Mouse (Mus musculus) testis, adult 2 months (tissue): ENCODE data around the gene Cyp4f16. TPM values are rescaled to one million over a fixed set of nuclear protein-coding genes. Genes with fewer than 3 reads are reported as not detected.
"Not testable (repeated sequence)": the region's sequence is repeated elsewhere in the genome, so short reads cannot be mapped to it uniquely, and the experiment has no call there.

Source experiments
- H3K27ac ChIP-seq: fragments of 200-500 bp; 2 replicates; pipeline ENCODE4 v1.5.1; 2012; ENCODE audit warnings: low read depth, low read length; ENCODE audit not compliant: control insufficient read depth, insufficient read depth
- H3K27me3 ChIP-seq: fragments of 200-500 bp; 2 replicates; pipeline ENCODE4 v1.6.1; 2012; ENCODE audit warnings: mild to moderate bottlenecking, low read length, moderate library complexity; ENCODE audit not compliant: control insufficient read depth, insufficient read depth
- H3K36me3 ChIP-seq: fragments of 200-500 bp; 2 replicates; pipeline ENCODE4 v1.6.1; 2012; ENCODE audit warnings: mild to moderate bottlenecking, low read length; ENCODE audit not compliant: control insufficient read depth, insufficient read depth
- H3K4me1 ChIP-seq: fragments of 200-500 bp; 2 replicates; pipeline ENCODE4 v1.6.1; 2012; ENCODE audit warnings: low read length; ENCODE audit not compliant: control insufficient read depth, insufficient read depth
- H3K4me3 ChIP-seq: fragments of 200-500 bp; 2 replicates; pipeline ENCODE4 v1.5.1; 2012; ENCODE audit warnings: low read depth, mild to moderate bottlenecking, low read length, moderate library complexity, mixed read lengths; ENCODE audit not compliant: control insufficient read depth
- CTCF ChIP-seq: fragments of 200-500 bp; IDR thresholded peaks from 2 replicates; pipeline ENCODE4 v1.5.1; 2012; ENCODE audit warnings: low read depth, mild to moderate bottlenecking, inconsistent platforms, low read length, moderate library complexity; ENCODE audit not compliant: control insufficient read depth, insufficient read depth, insufficient replicate concordance
- POLR2A ChIP-seq: fragments of 200-500 bp; IDR thresholded peaks from 2 replicates; pipeline ENCODE4 v1.6.1; 2012; ENCODE audit warnings: low read depth, mild to moderate bottlenecking, inconsistent platforms, low read length, moderate library complexity; ENCODE audit not compliant: control insufficient read depth
- polyA plus RNA-seq: library from polyadenylated mRNA; depleted of rRNA; stranded (reverse); fragments of >200 nt; gene quantifications from 2 replicates; pipeline ENCODE4 v1.2.3, GENCODE M21; 2012

Cyp4f16 gene
- polyA plus RNA-seq, 1 experiment: 0.73 TPM

DNA sequence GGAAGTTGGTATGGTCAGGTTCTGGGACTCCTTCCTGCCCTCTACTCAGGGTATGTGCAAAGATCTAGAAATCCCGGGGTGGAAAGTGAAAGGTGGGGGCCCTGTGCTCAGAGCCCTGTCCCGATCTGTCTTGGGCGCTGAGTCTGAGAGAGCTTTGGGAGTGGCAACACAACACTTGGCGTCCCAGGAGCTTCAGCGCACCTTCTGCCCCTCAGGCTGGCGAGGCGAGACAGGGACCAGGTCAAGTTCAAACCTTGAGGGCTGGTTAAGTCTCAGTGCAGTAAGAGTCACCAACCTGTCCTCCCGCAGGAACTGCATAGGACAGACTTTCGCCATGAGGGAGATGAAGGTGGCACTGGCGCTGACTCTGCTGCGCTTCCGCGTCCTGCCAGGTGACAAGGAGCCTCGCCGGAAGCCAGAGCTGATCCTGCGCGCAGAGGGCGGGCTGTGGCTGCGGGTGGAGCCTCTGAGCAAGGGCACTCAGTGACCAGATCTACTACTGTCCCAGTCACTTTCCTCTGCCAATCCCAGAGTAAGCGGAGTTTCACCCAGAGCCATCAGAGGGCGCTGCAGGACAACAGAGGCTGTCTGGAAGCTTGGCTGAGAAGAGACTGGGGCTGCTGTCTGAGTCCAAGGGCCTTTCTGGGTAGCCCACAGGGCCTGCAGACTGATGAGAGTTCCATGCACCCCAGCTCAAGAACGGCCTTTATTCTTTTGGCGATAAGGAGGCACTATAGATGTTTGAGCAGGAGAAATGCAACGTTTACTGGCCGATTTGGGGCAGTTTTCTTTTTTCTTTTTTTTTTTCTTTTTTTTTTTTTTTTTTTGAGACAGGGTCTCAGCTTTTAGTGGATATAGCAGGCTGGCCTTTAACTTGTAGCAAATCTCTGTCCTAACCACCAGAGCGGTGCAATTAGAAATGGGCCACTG is 7.7 kb upstream of the Cyp4f16 start:
- H3K4me3 ChIP-seq: peak overlapping the region; percentile 12
- no peak overlapping the region for H3K27ac ChIP-seq
- TF ChIP-seq CTCF (peak; percentile 67; the same call in 1 of the 2 replicates), POLR2A (no peak)
- H3K4me1 ChIP-seq: no peaks in the 10 kb centered on the region
- no peaks in the 10 kb centered on the region for H3K36me3 ChIP-seq
- no peaks in the 10 kb centered on the region for H3K27me3 ChIP-seq

DNA sequence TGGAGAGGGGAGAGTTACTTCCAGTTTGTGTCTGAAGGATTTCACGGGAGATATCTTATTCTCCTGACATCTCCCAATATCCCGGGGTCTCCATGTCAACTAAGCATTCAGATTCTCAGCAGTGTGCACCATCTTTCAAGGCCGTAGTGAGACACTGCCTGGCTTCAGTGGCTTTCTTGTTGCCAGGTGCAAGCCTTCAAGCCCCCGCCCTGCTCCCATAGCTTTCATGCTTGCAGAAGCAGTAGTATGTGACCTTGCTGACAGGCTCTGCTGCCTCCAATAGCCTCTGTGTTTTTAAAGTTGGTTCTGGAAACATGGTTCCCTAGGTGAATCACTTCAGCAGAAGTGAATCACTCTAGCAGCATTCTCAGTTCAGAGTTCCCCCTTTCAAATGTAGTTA is 4.0 kb upstream of the Cyp4f16 start:
- H3K27ac ChIP-seq, H3K27me3 ChIP-seq, H3K4me1 ChIP-seq, H3K36me3 ChIP-seq, H3K4me3 ChIP-seq: not testable (repeated sequence)

DNA sequence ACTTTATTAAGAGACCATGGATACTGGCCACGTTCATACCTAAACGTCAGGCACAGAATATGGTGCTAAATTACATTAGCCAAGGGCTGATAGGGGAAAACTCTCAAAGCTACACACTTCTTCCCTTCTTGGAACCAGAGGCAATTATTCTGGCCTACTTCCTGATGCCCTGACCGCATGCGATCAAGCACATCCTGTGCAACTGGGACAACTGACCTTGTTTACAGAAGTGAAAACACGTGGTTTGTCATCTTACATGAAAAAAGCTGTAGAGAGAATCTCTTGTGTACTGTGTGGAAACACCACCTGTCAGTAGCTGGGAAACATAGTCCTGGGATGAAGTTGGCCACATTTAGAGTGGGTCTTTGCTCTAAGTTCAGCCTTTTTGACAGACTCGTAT is 2.3 kb upstream of the Cyp4f16 start:
- H3K4me1 ChIP-seq: no peaks in the 10 kb centered on the region
- H3K27ac ChIP-seq: no peak overlapping the region
- H3K36me3 ChIP-seq: no peaks in the 10 kb centered on the region
- no peaks in the 10 kb centered on the region for H3K27me3 ChIP-seq
- H3K4me3 ChIP-seq: no peak overlapping the region
- TF ChIP-seq POLR2A (no peak), CTCF (no peak)

DNA sequence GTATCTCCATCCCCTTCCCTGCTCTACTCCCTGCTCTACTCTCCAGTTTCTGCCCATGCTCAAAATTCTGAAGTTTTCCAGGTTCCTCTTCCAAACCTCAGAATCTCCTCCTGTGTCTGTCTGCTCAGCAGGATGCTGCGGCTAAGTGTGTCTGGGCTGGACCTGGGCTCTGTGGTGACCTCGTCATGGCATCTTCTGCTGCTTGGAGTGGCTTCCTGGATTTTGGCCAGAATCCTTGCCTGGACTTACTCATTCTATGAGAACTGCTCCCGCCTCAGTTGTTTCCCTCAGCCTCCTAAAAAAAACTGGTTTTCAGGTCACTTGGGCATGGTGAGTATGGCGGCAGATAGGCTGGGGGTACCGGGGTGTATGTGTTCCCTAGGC is 501 bp downstream of the Cyp4f16 start:
- TF ChIP-seq CTCF (no peak), POLR2A (no peak)
- Histone ChIP-seq H3K4me1 (no peaks in the 10 kb centered on the region), H3K4me3 (no peak overlapping the region), H3K27ac (no peak overlapping the region), H3K27me3 (no peaks in the 10 kb centered on the region), H3K36me3 (no peaks in the 10 kb centered on the region)

DNA sequence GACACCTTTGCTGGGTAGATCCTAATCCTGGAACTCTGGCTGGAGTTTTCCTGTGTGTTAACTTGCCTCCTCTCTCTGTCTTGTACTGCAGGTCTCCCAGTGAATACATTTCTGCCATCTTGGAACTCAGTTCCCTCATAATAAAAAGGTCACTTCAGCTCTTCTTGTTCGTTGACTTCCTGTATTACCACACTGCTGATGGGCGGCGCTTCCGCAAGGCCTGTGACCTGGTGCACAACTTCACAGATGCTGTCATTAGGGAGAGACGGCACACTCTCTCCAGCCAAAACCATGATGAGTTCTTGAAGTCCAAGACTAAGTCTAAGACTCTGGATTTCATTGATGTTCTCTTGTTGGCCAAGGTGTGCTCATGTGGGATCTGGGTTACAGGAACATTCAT is 8.4 kb downstream of the Cyp4f16 start:
- H3K36me3 ChIP-seq, H3K4me3 ChIP-seq, H3K27ac ChIP-seq, H3K27me3 ChIP-seq, H3K4me1 ChIP-seq: not testable (repeated sequence)

DNA sequence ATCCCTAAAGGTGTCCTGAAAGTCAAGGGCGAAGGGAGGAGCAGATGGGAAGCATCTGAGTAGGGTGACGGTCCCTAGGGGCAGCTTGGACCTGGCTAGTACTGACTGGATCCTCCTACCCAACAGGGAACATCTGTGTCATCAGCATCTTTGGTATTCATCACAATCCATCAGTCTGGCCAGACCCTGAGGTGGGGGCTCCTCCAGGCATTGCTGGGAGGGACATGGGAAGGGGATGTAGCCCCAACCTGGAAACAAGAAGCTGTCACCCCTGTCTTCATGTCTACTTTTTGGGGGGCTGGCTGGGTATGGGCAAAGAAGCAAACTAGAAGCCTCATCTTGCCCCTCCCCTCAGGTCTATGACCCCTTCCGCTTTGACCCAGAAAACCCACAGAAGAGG is 14.0 kb downstream of the Cyp4f16 start:
- H3K27ac ChIP-seq, H3K4me3 ChIP-seq, H3K36me3 ChIP-seq, H3K27me3 ChIP-seq, H3K4me1 ChIP-seq: not testable (repeated sequence)

DNA sequence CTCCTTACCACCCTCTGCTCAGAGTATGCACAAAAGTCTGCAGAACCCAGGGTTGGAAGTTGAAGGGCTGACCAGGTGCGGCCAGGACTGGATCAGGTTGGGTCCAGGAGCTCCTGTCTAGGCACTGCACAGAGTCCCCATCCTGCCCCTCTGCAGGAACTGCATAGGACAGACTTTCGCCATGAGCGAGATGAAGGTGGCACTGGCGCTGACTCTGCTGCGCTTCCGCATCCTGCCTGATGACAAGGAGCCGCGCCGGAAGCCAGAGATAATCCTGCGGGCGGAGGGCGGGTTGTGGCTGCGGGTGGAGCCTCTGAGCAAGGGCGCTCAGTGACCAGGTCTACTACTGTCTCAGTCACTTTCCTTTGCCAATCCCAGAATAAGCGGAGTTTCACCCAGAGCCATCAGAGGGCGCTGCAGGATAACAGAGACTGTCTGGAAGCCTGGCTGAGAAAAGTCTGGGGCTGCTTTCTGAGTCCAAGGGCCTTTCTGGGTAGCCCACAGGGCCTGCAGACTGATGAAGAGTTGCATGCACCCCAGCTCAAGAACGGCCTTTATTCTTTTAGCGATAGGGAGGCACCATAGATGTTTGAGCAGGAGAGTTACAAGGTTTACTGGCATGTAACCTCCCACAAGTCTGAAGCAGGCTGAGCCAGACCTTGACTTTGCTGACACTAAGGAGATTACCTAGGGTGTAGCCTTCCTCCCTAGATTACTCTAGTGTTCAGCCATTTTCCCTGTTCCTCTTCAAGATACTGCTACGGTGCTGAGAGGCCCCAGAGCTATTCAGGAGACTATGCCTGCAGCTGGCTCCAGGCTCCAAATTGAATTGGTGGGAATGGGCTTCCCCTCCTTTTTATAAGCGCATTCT is 14.8 kb downstream of the Cyp4f16 start:
- Histone ChIP-seq H3K4me1 (0 out of 2 replicates have a peak, but pooled peaks cover 3% of the 10 kb centered on the region), H3K36me3 (no peaks in the 10 kb centered on the region), H3K27ac (no peak overlapping the region), H3K4me3 (peak overlapping the region; percentile 35), H3K27me3 (no peaks in the 10 kb centered on the region)
- TF ChIP-seq POLR2A (peak; percentile 38; the same call in 1 of the 2 replicates), CTCF (peak; percentile 46; the same call in 1 of the 2 replicates)

DNA sequence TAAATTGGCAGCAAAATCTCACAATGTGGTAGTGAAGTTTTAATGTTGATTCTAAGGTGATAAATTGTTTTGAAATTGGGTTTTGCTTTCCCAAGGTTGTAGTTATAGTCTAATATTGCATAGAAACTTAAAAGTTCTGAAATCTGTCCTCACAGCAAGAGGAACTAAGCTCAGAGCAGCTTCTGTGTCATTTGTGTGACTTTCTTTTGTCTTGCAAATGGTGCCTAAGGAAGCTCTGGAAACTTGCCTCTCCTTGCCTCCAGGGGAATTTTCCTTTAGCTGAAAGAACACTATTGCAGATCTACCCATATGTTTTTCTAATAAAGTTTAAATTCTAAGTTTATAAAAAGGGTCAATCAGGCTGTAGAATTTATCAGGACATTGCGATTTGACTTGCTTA is 16.7 kb downstream of the Cyp4f16 start:
- not testable (repeated sequence) for H3K4me3 ChIP-seq, H3K36me3 ChIP-seq, H3K27me3 ChIP-seq, H3K27ac ChIP-seq, H3K4me1 ChIP-seq

DNA sequence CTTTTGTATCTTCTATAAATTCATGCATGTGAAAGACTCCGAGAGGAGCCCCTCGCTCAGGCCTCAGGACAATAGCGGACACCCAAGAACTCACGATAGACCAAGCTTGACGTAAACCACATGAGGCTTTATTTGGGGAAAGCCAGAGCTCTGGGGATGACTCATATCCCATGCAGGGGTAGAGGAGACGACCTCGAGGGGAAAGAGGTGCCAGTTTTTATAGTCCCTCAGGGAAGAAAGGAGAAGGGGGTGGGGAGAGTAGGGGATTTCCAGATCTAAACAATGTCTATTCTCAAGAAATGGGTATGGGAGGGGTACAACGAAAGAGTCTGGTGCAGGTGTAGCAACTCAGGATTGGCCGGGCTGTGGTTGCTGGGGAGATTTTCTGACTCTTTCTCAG is 18.0 kb downstream of the Cyp4f16 start:
- not testable (repeated sequence) for H3K27me3 ChIP-seq, H3K36me3 ChIP-seq, H3K4me1 ChIP-seq, H3K4me3 ChIP-seq, H3K27ac ChIP-seq

DNA sequence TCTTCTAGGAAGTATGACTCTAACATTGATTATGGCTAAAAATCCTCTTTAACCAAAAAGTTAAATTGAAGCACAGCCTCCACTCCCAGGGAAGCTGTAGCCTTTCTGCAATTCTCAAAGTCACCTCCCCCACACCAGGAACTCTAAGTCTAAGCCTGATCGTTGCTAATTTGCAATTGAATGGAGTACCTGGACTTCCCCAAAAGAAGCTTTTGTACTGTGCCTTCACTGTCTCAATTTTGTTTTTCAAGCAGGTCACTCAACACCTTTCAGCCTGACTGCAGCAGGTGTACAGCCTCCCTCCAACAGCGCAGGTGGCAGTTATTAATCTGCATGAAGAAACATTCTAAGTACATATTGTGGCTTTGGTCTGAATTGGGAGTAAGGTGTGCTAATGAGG is 26.9 kb downstream of the Cyp4f16 start:
- H3K4me1 ChIP-seq, H3K27ac ChIP-seq, H3K27me3 ChIP-seq, H3K36me3 ChIP-seq, H3K4me3 ChIP-seq: not testable (repeated sequence)

DNA sequence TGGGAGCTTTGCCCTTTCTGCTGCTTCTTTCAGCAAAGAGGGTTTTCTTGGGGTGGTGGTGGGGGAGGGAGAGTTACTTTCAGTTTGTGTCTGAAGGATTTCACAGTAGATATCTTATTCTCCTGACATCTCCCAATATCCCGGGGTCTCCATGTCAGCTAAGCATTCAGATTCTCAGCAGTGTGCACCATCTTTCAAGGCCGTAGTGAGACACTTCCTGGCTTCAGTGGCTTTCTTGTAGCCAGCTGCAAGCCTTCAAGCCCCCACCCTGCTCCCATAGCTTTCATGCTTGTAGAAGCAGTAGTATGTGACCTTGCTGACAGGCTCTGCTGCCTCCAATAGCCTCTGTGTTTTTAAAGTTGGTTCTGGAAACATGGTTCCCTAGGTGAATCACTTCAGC is 36.9 kb downstream of the Cyp4f16 start:
- H3K27me3 ChIP-seq: not testable (repeated sequence)

More for the DNA sequence above, 36.9 kb downstream of the Cyp4f16 start:
- H3K4me3 ChIP-seq, H3K27ac ChIP-seq, H3K36me3 ChIP-seq, H3K4me1 ChIP-seq: not testable (repeated sequence)
